Mouse (Mus musculus) CD4-positive helper T cell, adult 2 months (primary cell): Measurements from ENCODE around the gene Sdk2.

Experiments used
- DNase-seq: peaks from one replicate; pipeline ENCODE4 v3.0.0-alpha.2; 2012; ENCODE audit warnings: low read depth, missing footprints, low spot score

Sdk2 gene

GRCm38 (mm10) chr11:113789101-113789500, 277.7 kb downstream of the Sdk2 start:
- DNase-seq: no peak

DNA sequence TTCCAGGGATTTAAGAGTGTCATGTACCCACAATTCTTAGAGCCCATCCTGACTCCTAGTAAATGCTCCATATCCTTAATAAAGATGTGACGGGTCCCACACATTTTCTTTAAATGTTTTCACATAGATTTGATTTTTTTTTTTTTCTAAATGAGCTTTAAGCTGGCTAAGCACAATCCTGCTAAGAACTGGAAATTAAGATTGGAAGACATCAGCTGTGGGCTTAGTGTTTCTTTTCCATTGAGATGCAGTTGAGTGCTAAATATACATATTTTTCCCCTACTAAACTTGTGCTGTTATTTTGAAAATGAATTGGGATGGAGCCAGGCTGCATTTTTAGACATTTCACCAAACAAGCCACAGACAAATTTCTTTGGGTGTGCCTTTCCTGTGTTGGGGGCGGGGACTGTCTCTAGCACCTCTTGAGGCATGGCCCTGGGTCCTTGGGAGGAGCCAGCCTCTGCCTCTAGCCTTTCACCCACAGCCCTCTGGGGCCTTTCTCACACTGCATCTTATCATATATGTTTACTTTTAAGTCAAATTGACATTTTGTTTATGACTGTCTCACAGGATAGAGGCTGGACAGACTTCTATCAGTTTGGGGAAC, 278.6 kb downstream of the Sdk2 start:
- peak; percentile 70 for DNase-seq

DNA sequence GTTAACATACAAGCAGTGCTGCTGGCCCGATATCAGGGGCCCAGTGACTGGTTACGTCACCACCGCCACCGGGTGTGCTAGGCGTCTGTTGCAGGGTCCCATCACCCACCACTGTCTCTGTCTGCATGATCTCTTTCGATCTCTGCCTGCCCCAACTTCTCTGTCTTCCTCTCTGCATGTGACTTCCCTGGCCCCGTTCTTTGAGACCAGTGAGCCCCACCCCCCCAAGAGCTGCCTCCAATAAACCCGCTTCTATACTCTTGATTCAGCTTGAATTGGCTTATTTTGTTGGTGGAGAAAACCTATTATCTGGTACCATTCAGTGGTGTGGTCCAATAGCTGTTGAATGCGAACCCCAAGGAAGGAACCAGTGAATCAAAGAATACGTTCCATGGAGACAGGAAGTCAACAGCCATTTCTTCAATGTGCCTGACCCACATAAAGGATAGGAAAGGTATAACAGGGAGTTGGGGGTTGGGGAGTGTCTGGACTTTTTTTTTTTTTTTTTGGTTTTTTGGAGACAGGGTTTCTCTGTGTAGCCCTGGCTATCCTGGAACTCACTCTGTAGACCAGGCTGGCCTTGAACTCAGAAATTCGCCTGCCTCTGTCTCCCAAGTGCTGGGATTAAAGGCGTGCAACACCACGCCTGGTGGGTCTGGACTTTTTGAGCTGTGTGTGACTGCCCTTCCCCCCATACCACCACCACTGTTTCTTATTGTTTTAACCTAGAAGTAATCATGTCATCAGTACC, 279.2 kb downstream of the Sdk2 start:
- DNase-seq: peak; percentile 58

DNA sequence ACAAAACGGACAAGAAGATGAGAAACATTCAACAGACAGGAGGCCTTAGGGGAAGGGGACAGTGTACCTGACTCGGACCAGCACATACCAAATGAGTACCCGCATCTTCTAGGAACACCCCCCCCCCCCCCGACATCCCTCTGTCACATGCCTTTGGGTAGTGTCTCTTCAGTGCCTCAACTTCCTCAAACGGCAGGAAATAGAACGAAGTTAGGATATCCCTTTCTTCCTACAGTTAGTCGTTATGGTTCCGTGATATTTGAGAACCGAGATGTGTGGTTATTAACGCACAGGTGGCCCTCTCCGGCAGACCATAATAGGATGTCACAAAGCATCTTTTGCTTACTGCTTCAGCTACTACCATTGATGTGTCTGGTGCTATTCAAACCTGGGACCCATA, 279.8 kb downstream of the Sdk2 start:
- no peak for DNase-seq

GRCm38 (mm10) chr11:113786395-113786794, 280.5 kb downstream of the Sdk2 start:
- no peak for DNase-seq

GRCm38 (mm10) chr11:113785406-113786171, 281.3 kb downstream of the Sdk2 start:
- DNase-seq: peak; percentile 23

GRCm38 (mm10) chr11:113784656-113785396, 282.0 kb downstream of the Sdk2 start:
- no peak for DNase-seq

DNA sequence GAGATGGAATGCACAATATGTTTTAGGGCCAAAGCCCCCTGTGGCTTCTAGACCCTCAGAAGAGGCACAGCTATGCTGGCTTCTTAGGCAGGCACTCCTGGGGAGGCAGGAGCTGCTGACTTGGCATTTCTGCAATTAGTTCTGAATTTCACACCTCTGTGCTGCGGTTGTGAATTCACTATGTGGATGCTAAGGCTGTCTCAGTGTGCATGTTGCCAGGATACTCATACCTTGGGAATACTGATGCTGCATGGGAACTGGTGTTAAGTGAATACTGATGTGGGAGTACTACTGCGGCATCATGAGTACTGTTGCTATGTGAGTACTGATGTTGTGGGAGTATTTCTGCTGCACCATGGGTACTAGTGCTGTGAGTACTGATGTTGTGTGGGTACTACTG, 284.4 kb downstream of the Sdk2 start:
- DNase-seq: no peak

DNA sequence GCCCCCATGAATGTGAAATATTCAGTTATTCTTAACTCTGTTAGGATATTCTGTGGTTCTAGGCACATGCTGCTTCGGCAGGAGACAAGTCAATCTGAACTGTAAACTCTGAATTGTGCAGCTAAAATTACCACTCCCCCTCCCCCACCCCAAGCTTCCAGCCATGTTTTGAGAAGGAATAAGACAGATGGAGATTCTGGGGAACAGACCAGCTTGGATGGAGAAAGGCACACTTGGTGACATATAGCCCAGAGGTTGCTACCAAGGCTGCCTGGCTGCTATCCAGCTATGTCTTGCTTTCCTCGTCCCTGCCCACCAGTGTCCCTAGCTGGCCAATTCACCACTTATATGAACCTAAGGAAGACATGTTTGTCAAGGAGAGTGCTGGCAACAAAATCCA, 284.8 kb downstream of the Sdk2 start:
- DNase-seq: no peak

GRCm38 (mm10) chr11:113779680-113780041, 287.2 kb downstream of the Sdk2 start:
- no peak for DNase-seq

DNA sequence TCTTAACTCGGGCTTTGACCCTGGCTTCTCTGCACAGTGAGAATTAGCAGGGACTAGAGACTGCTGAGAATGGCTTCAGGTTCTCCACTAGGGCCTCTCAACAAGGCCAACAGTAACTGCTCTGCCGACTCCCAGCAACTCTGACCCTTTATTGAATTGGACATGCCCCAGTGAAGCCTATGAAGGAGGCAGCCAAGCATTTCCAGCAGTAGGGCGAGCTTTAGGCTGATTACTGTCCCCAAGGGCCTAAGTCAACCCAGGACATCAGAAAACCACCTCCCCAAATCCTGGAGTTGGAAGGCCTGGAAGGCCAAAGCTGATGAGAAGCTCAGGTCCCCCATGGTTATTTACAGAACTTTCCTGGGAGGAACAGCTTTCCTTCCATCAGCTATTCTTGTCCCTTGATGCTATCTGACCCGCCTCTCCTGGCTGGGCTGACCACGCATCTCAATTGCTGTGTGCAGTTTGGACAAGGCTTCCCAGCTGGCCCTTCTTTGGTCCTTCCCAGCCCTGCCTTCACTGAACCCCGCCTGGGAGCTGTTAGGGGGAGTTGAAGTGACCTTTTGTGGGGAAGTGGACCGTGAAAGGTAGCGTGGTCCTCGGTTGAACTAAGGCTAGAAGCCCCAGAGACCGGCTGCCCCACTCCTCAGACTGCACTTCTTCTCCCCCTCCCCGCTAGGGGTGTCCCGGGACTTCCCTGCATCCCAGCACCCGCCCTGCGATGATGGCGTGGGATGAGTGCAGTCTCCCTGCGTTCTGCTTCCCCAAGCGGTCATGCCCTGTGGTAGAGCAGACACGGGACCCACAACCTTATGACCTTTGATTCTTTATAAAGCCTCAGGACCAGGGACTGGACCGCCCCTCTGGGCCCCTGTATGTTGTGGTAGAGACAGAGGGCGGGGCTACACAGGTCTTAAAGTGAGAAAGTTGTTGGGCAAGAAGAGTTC, 287.8 kb downstream of the Sdk2 start:
- DNase-seq: no peak

- DNase-seq: no peak
These were observed 288.9 kb downstream of the Sdk2 start for GRCm38 (mm10) chr11:113777878-113778464.

GRCm38 (mm10) chr11:113776851-113777511, 289.9 kb downstream of the Sdk2 start:
- DNase-seq: no peak

DNA sequence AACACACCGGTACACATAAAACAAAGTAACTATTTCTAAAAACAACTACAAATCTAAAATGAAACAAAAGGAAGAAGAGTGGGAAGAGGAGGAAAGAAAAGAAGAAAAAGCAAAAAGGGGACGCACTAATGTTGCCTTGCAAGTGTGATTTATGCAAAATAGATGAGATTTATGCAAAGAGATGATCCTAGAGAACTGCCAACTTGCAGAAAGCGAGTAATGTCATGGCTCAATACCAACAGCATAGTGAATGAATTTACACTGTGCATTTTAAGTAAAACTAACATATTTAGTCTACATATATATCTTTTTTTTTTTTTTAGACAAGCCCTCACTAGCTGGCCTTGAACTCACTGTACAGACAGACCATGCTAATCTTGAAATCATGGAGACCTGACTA, 292.1 kb downstream of the Sdk2 start:
- no peak for DNase-seq

- DNase-seq: no peak
These were observed 293.7 kb downstream of the Sdk2 start for GRCm38 (mm10) chr11:113773191-113773590.

- no peak for DNase-seq
These were observed 295.7 kb downstream of the Sdk2 start for GRCm38 (mm10) chr11:113771187-113771586.

DNA sequence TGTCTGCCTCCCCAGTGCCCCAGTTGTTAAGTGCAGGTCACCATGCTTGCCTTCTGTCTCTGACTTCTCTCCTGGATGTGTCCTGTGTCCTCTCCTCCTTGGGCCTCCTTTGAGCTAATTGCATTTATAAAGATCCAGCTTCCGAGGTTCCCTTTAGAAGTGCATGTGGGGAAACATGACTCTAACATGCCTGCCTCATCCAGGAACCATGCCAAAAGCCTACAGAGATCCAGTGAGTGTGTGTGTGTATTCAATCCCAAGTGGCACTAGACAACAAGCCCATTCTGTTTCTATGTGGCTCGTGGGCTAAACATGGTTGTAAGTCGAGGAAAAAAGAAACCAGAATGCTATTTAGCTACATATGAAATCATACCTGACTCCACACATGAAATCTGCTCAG, 298.5 kb downstream of the Sdk2 start:
- DNase-seq: no peak

GRCm38 (mm10) chr11:113767285-113767684, 299.6 kb downstream of the Sdk2 start:
- DNase-seq: no peak

DNA sequence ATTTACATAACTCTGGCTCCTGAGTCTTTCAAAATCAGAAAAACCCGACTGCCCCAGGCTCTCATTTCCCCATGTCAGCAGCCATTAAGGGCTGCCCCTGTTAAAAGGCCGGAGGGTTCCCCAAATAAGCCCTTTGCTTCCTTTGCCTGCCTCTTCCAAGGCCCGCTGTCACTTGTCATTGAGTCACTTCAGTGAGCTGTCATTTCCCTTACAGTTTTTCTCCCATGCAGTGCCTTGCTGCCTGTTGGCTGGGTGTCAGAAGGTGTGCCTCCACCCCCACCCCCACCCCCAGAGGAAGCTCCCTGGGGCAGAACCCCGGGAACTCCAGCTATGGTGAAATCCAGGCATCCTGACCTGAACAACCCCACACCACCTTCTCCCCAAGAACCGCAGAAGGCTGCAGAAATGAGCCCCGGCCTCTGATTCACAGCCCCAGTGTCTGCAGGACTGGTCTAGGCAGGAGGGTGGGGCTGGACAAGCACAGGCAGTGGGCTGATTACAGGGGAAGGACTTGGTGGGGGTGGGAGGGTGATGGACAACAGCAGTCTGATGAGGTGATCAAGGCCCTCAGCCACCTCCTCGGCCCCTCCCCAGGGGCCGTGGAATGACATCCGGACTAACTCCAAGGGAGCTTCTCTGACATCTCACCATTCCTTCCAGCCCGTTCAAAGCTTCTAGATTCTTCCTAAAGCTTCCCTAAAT, 300.4 kb downstream of the Sdk2 start:
- no peak for DNase-seq
